Mouse (Mus musculus) central nervous system, embryonic 18 days (tissue): ENCODE data around the gene Lurap1. TPM values are rescaled to one million over a fixed set of nuclear protein-coding genes. Genes with fewer than 3 reads are reported as not detected.

Experiments
- polyA plus RNA-seq: library from polyadenylated mRNA; depleted of rRNA; stranded (reverse); fragments of >200 nt; gene quantifications from 2 replicates; pipeline ENCODE4 v1.2.3, GENCODE M21; 2012; rRNA removed

Lurap1 gene
- polyA plus RNA-seq = 2.8 and 3.5 TPM in 2 replicates

GRCm38 (mm10) chr4:116151238-116151637 is at the start of gene Lurap1:
TSS of gene Lurap1 (minus strand) at chr4:116151338.

GRCm38 (mm10) chr4:116173072-116173471 is 21.9 kb upstream of the Lurap1 start, which contains the start of the genes 1700042G07Rik and Gm49337:
TSS of gene 1700042G07Rik (plus strand) at chr4:116173372.
TSS of gene Gm49337 (plus strand) at chr4:116173384.

GRCm38 (mm10) chr4:116167404-116167803 is 16.3 kb upstream of the Lurap1 start, which contains the start of gene Tspan1:
TSS of gene Tspan1 (minus strand) at chr4:116167601.

GRCm38 (mm10) chr4:116123602-116124519 is 27.3 kb downstream of the Lurap1 start, which contains the start of the genes Rad54l and Pomgnt1:
TSS of gene Rad54l (minus strand) at chr4:116123690.
TSS of gene Pomgnt1 (plus strand) at chr4:116123840.

Other genes with a start within 250 kb of the Lurap1 start
- gene Dmbx1, start 211.4 kb downstream of the Lurap1 start, polyA plus RNA-seq = 2.2 and 2.4 TPM in 2 replicates
- 34.3 and 35.3 TPM in 2 replicates for gene Faah, start 133.4 kb downstream of the Lurap1 start, polyA plus RNA-seq
- gene Nsun4, start 97.5 kb downstream of the Lurap1 start, polyA plus RNA-seq = 5.9 TPM in 2 replicates
- gene Uqcrh, start 76.3 kb downstream of the Lurap1 start, polyA plus RNA-seq = 481 and 560 TPM in 2 replicates
- gene Lrrc41, start 76.1 kb downstream of the Lurap1 start, polyA plus RNA-seq = 45.6 and 46.0 TPM in 2 replicates
- 4.3 and 4.5 TPM in 2 replicates for gene Rad54l, start 27.6 kb downstream of the Lurap1 start, polyA plus RNA-seq
- 78.6 and 80.4 TPM in 2 replicates for gene Pomgnt1, start 27.5 kb downstream of the Lurap1 start, polyA plus RNA-seq
- gene Tspan1, start 16.3 kb upstream of the Lurap1 start, polyA plus RNA-seq = 0.33 and 0.62 TPM in 2 replicates
- gene 1700042G07Rik, start 22.0 kb upstream of the Lurap1 start, polyA plus RNA-seq = not detected in 2 replicates
- gene Gm49337, start 22.0 kb upstream of the Lurap1 start, polyA plus RNA-seq = not detected in 2 replicates
- 68.8 and 71.4 TPM in 2 replicates for gene Pik3r3, start 70.3 kb upstream of the Lurap1 start, polyA plus RNA-seq